Mouse (Mus musculus) heart, embryonic 11.5 days (tissue): Measurements from ENCODE around the gene Gm20219. TPM values are rescaled to one million over a fixed set of nuclear protein-coding genes. Genes with fewer than 3 reads are reported as not detected.

Source experiments
- ATAC-seq: fragments of 200-750 bp; cut with Nextera tagmentation; replicated peaks from 2 replicates; pipeline ENCODE4 v1.8.0; 2017; ENCODE audit warnings: moderate library complexity; ENCODE audit not compliant: insufficient number of reproducible peaks, low FRiP score, low TSS enrichment
- H3K27ac ChIP-seq: fragments of 300-500 bp; sonication (generic); 2 replicates; pipeline ENCODE4 v1.5.1; 2014; ENCODE audit warnings: mild to moderate bottlenecking, low read depth, low read length
- H3K27me3 ChIP-seq: fragments of 300-500 bp; sonication (generic); 2 replicates; pipeline ENCODE4 v1.6.1; 2014; ENCODE audit warnings: mild to moderate bottlenecking, low read length, mixed read lengths; ENCODE audit not compliant: control insufficient read depth, insufficient read depth
- H3K36me3 ChIP-seq: fragments of 300-500 bp; sonication (generic); 2 replicates; pipeline ENCODE4 v1.6.1; 2014; ENCODE audit warnings: mild to moderate bottlenecking, low read length, moderate library complexity, mixed read lengths; ENCODE audit not compliant: control insufficient read depth, insufficient read depth
- H3K4me1 ChIP-seq: fragments of 300-500 bp; sonication (generic); 2 replicates; pipeline ENCODE4 v1.6.1; 2014; ENCODE audit warnings: low read length; ENCODE audit not compliant: control insufficient read depth, insufficient read depth
- H3K4me2 ChIP-seq: fragments of 300-500 bp; sonication (generic); 2 replicates; pipeline ENCODE4 v1.6.1; 2014; ENCODE audit warnings: mild to moderate bottlenecking, moderate library complexity
- H3K4me3 ChIP-seq: fragments of 300-500 bp; sonication (generic); 2 replicates; pipeline ENCODE4 v1.5.1; 2014; ENCODE audit warnings: low read depth, low read length
- H3K9ac ChIP-seq: fragments of 300-500 bp; sonication (generic); 2 replicates; pipeline ENCODE4 v1.6.1; 2014; ENCODE audit warnings: mild to moderate bottlenecking, low read depth, low read length, moderate library complexity
- H3K9me3 ChIP-seq: fragments of 300-500 bp; sonication (generic); replicated peaks from 2 replicates; pipeline ENCODE4 v1.6.1; 2016; ENCODE audit warnings: low read length; ENCODE audit not compliant: control insufficient read depth
- WGBS: fragments of 180-500 bp; shearing (Covaris S2); extraction: QIAGEN DNeasy Blood & Tissue Kit; methylation state at CpG from one replicate; pipeline ENCODE4 v1.1.7; 2014; ENCODE audit not compliant: insufficient replicate concordance; 5-methylcytosine and 5-hydroxymethylcytosine counted together
- polyA plus RNA-seq: library from polyadenylated mRNA; unstranded; fragments of >200 nt; fragmentation: Nextera tagmentation; extraction: Ambion mirVana; gene quantifications from 2 replicates; pipeline ENCODE4 v1.2.1, GENCODE M21; 2014

Gene Gm20219
- polyA plus RNA-seq, 1 experiment from 2014 or later, result 0.62 TPM

GRCm38 (mm10) chr17:56540562-56540975, 13.6 kb downstream of the Gm20219 start:
- Histone ChIP-seq H3K27ac (no peak overlapping the region), H3K9ac (no peak overlapping the region), H3K4me3 (no peak overlapping the region), H3K9me3 (no peaks in the 10 kb centered on the region), H3K4me2 (no peak overlapping the region), H3K36me3 (no peaks in the 10 kb centered on the region), H3K4me1 (peaks cover 6% of the 10 kb centered on the region; the same call in 1 of the 2 replicates), H3K27me3 (peaks cover 7% of the 10 kb centered on the region)
- WGBS, result 45% methylated on average over 6 of the region's 6 CpGs
- no peak for ATAC-seq

GRCm38 (mm10) chr17:56537912-56538311, 16.3 kb downstream of the Gm20219 start:
- 30% methylated on average over 8 of the region's 8 CpGs for WGBS
- Histone ChIP-seq H3K4me2 (no peak overlapping the region), H3K27me3 (peaks cover 7% of the 10 kb centered on the region), H3K9me3 (no peaks in the 10 kb centered on the region), H3K4me1 (peaks cover 6% of the 10 kb centered on the region; the same call in 1 of the 2 replicates), H3K9ac (no peak overlapping the region), H3K4me3 (no peak overlapping the region), H3K36me3 (no peaks in the 10 kb centered on the region), H3K27ac (no peak overlapping the region)
- ATAC-seq, result no peak

- Histone ChIP-seq H3K9me3 (no peaks in the 10 kb centered on the region), H3K4me3 (no peak overlapping the region), H3K36me3 (no peaks in the 10 kb centered on the region), H3K9ac (no peak overlapping the region), H3K4me2 (no peak overlapping the region), H3K27me3 (peaks cover 4% of the 10 kb centered on the region), H3K4me1 (peaks cover 6% of the 10 kb centered on the region; the same call in 1 of the 2 replicates), H3K27ac (no peak overlapping the region)
- ATAC-seq, result no peak
- 65% methylated on average over 3 of the region's 3 CpGs for WGBS
These were observed 17.3 kb downstream of the Gm20219 start for GRCm38 (mm10) chr17:56536874-56537273.

- WGBS, result 69% methylated on average over 14 of the region's 14 CpGs
- peaks cover 2% of the 10 kb centered on the region for H3K27me3 ChIP-seq
- no peak overlapping the region for H3K27ac ChIP-seq
These were observed 18.0 kb downstream of the Gm20219 start for GRCm38 (mm10) chr17:56536192-56536591.

GRCm38 (mm10) chr17:56524943-56525342, 29.2 kb downstream of the Gm20219 start:
- H3K4me3 ChIP-seq, result no peak overlapping the region
- no peaks in the 10 kb centered on the region for H3K4me1 ChIP-seq
- H3K27me3 ChIP-seq, result no peaks in the 10 kb centered on the region; the same call in 1 of the 2 replicates
- no peaks in the 10 kb centered on the region for H3K9me3 ChIP-seq
- 67% methylated on average over 4 of the region's 4 CpGs for WGBS
- H3K27ac ChIP-seq, result no peak overlapping the region
- no peak overlapping the region for H3K9ac ChIP-seq
- H3K36me3 ChIP-seq, result no peaks in the 10 kb centered on the region
- H3K4me2 ChIP-seq, result no peak overlapping the region
- ATAC-seq, result no peak

More at GRCm38 (mm10) chr17:56536192-56536591, 18.0 kb downstream of the Gm20219 start:
- ATAC-seq, result no peak
- H3K4me3 ChIP-seq, result no peak overlapping the region
- no peaks in the 10 kb centered on the region for H3K9me3 ChIP-seq
- H3K4me2 ChIP-seq, result no peak overlapping the region
- H3K9ac ChIP-seq, result no peak overlapping the region
- no peaks in the 10 kb centered on the region for H3K36me3 ChIP-seq
- peaks cover 6% of the 10 kb centered on the region; the same call in 1 of the 2 replicates for H3K4me1 ChIP-seq

GRCm38 (mm10) chr17:56522744-56523143, 31.4 kb downstream of the Gm20219 start:
- Histone ChIP-seq H3K9ac (no peak overlapping the region), H3K36me3 (no peaks in the 10 kb centered on the region), H3K27ac (no peak overlapping the region), H3K4me1 (no peaks in the 10 kb centered on the region), H3K27me3 (no peaks in the 10 kb centered on the region; the same call in 1 of the 2 replicates), H3K9me3 (no peaks in the 10 kb centered on the region), H3K4me2 (no peak overlapping the region), H3K4me3 (no peak overlapping the region)
- 61% methylated on average over 1 of the region's 1 CpGs for WGBS
- ATAC-seq, result no peak

- peaks cover 3% of the 10 kb centered on the region for H3K4me1 ChIP-seq
- no peak overlapping the region for H3K9ac ChIP-seq
- H3K4me2 ChIP-seq, result no peak overlapping the region
- peaks cover 44% of the 10 kb centered on the region for H3K27me3 ChIP-seq
- 12% methylated on average over 13 of the region's 13 CpGs for WGBS
- ATAC-seq, result no peak; the same call in 1 of the 2 replicates
- H3K4me3 ChIP-seq, result no peak overlapping the region
- no peak overlapping the region for H3K27ac ChIP-seq
- H3K36me3 ChIP-seq, result no peaks in the 10 kb centered on the region
- peaks cover 4% of the 10 kb centered on the region; the same call in 1 of the 2 replicates for H3K9me3 ChIP-seq
These were observed 38.3 kb downstream of the Gm20219 start for GRCm38 (mm10) chr17:56515690-56516410.

- Histone ChIP-seq H3K9me3 (peaks cover 4% of the 10 kb centered on the region; the same call in 1 of the 2 replicates), H3K27ac (no peak overlapping the region), H3K27me3 (peaks cover 53% of the 10 kb centered on the region), H3K36me3 (no peaks in the 10 kb centered on the region), H3K4me1 (peaks cover 3% of the 10 kb centered on the region), H3K4me2 (no peak overlapping the region), H3K9ac (no peak overlapping the region), H3K4me3 (no peak overlapping the region)
- no peak for ATAC-seq
- 44% methylated on average over 12 of the region's 12 CpGs for WGBS
These were observed 39.3 kb downstream of the Gm20219 start for GRCm38 (mm10) chr17:56514916-56515315.

GRCm38 (mm10) chr17:56514330-56514729, 39.9 kb downstream of the Gm20219 start:
- Histone ChIP-seq H3K4me2 (no peak overlapping the region), H3K27me3 (peaks cover 59% of the 10 kb centered on the region), H3K27ac (no peak overlapping the region), H3K4me1 (peaks cover 6% of the 10 kb centered on the region), H3K9ac (no peak overlapping the region), H3K4me3 (no peak overlapping the region), H3K9me3 (peaks cover 4% of the 10 kb centered on the region; the same call in 1 of the 2 replicates), H3K36me3 (no peaks in the 10 kb centered on the region)
- no peak for ATAC-seq
